Comparison of ENCODE assay signal across 8 mouse cellular contexts in genomic region chr7:31155296-31156033, GRCm38 (mm10). TPM values are rescaled to one million over a fixed set of nuclear protein-coding genes. Genes with fewer than 3 reads are reported as not detected.
A peak's percentile ranks its signal among the peaks of the same experiment; 100 is the strongest.
DNase-seq lines count a peak whose midpoint lies in the region; ATAC-seq and TF ChIP-seq lines count a peak whose summit lies in the region.

Gramd1a (minus strand) TSS chr7:31155896.

- peak; percentile 58 for DNase-seq in embryo, embryonic 10 days (ENCODE audit: low spot score)
- no peak for DNase-seq in embryo, embryonic 9.5 days (ENCODE audit: extremely low spot score)
- DNase-seq in adrenal gland, postnatal 25 days: no peak
- DNase-seq in gastrocnemius, postnatal 14 days: peak; percentile 56
- DNase-seq in hindbrain, postnatal 0 days (ENCODE audit: low spot score): no peak
- DNase-seq in limb, embryonic 11.5 days (ENCODE audit: low spot score): peak; percentile 63
- DNase-seq in cerebellum, postnatal 10 days: no peak

- no peaks in the 10 kb centered on the region; the same call in 1 of the 2 replicates for H3K4me1 ChIP-seq in hindbrain, postnatal 0 days (ENCODE audit: insufficient read depth, low read length)
- peaks cover 15% of the 10 kb centered on the region for H3K4me1 ChIP-seq in limb, embryonic 11.5 days (ENCODE audit: control insufficient read depth, insufficient read depth, low read length)
- peaks cover 11% of the 10 kb centered on the region for H3K4me1 ChIP-seq in neural tube, embryonic 12.5 days

- no peak within 1 kb of the TSS for H3K27ac ChIP-seq in hindbrain, postnatal 0 days
- H3K27ac ChIP-seq in limb, embryonic 11.5 days (replicated peaks; ENCODE audit: low read depth, low read length): peak within 1 kb of the TSS; percentile 65
- no peak within 1 kb of the TSS for H3K27ac ChIP-seq in neural tube, embryonic 12.5 days

- no peaks in the 10 kb centered on the region for H3K9me3 ChIP-seq in hindbrain, postnatal 0 days (ENCODE audit: low read length)
- no peaks in the 10 kb centered on the region for H3K9me3 ChIP-seq in limb, embryonic 11.5 days (ENCODE audit: control insufficient read depth, low read length)
- no peaks in the 10 kb centered on the region for H3K9me3 ChIP-seq in neural tube, embryonic 12.5 days

- no peak for ATAC-seq in hindbrain, postnatal 0 days
- ATAC-seq in limb, embryonic 11.5 days (ENCODE audit: insufficient number of reproducible peaks, low FRiP score, low TSS enrichment, low read depth): peak; percentile 23; the same call in 1 of the 2 replicates
- no peak for ATAC-seq in neural tube, embryonic 12.5 days (ENCODE audit: low FRiP score, low read depth)

- intact Hi-C loops in gastrocnemius, postnatal 14 days (cut with DNase I; ENCODE audit: low total_unique reads): no loop called here

- 79% methylated on average over 5 of the region's 5 CpGs for WGBS in hindbrain, postnatal 0 days
- 56% methylated on average over 5 of the region's 5 CpGs for WGBS in limb, embryonic 11.5 days
- WGBS in neural tube, embryonic 12.5 days: 64% methylated on average over 5 of the region's 5 CpGs

- no peak for TF ChIP-seq CTCF in hindbrain, postnatal 0 days (IDR thresholded peaks at IDR 0.05; ENCODE audit: low read depth)

- H3K4me3 ChIP-seq in hindbrain, postnatal 0 days (ENCODE audit: low read length): no peak within 1 kb of the TSS
- no peak within 1 kb of the TSS for H3K4me3 ChIP-seq in limb, embryonic 11.5 days (ENCODE audit: low read depth, low read length)
- H3K4me3 ChIP-seq in neural tube, embryonic 12.5 days: no peak within 1 kb of the TSS

- no peak within 1 kb of the TSS for H3K9ac ChIP-seq in hindbrain, postnatal 0 days (replicated peaks; ENCODE audit: low read length)
- no peak within 1 kb of the TSS for H3K9ac ChIP-seq in limb, embryonic 11.5 days (ENCODE audit: low read length)
- H3K9ac ChIP-seq in neural tube, embryonic 12.5 days: no peak within 1 kb of the TSS

- no peaks in the 10 kb centered on the region for H3K27me3 ChIP-seq in hindbrain, postnatal 0 days (ENCODE audit: insufficient read depth, low read length)
- no peaks in the 10 kb centered on the region for H3K27me3 ChIP-seq in limb, embryonic 11.5 days (ENCODE audit: control insufficient read depth, insufficient read depth, low read length)
- no peaks in the 10 kb centered on the region for H3K27me3 ChIP-seq in neural tube, embryonic 12.5 days (replicated peaks)

- H3K4me2 ChIP-seq in hindbrain, postnatal 0 days (ENCODE audit: low read depth, low read length): no peak within 1 kb of the TSS
- no peak within 1 kb of the TSS; the same call in 1 of the 2 replicates for H3K4me2 ChIP-seq in limb, embryonic 11.5 days (ENCODE audit: low read depth, severe bottlenecking)
- no peak within 1 kb of the TSS; the same call in 1 of the 2 replicates for H3K4me2 ChIP-seq in neural tube, embryonic 12.5 days (replicated peaks)

- no peaks in the 10 kb centered on the region for H3K36me3 ChIP-seq in hindbrain, postnatal 0 days (ENCODE audit: insufficient read depth, low read length)
- H3K36me3 ChIP-seq in limb, embryonic 11.5 days (ENCODE audit: control insufficient read depth, insufficient read depth, low read length): no peaks in the 10 kb centered on the region
- no peaks in the 10 kb centered on the region for H3K36me3 ChIP-seq in neural tube, embryonic 12.5 days

RNA-seq across cellular contexts. Expression of gene Gramd1a, which starts in this region (rescaled TPM):
- total RNA-seq in adrenal gland, postnatal 25 days (2021): 42.9 and 50.5 TPM in 2 replicates
- total RNA-seq in gastrocnemius, postnatal 14 days (2021): 10 to 100 TPM; 23.9 to 36.8 TPM
- 256 and 258 TPM in 2 replicates for total RNA-seq in hindbrain, postnatal 0 days (2014; rRNA removed)
- polyA plus RNA-seq in hindbrain, postnatal 0 days (2015; fragmentation: Nextera tagmentation; extraction: Ambion mirVana): 137 and 143 TPM in 2 replicates
- 86.9 and 87.2 TPM in 2 replicates for polyA plus RNA-seq in limb, embryonic 11.5 days (2014; fragmentation: Nextera tagmentation; extraction: Ambion mirVana)
- 207 and 221 TPM in 2 replicates for polyA plus RNA-seq in neural tube, embryonic 12.5 days (2016; fragmentation: Nextera tagmentation; extraction: Ambion mirVana)

Comparison
In these comparisons a context has a peak if more than half of its experiments do, and no peak if none do; other contexts are left out.
1. DNase-seq: peak in embryo, embryonic 10 days (single experiment), gastrocnemius, postnatal 14 days (single experiment) and limb, embryonic 11.5 days (single experiment); none in embryo, embryonic 9.5 days (single experiment), adrenal gland, postnatal 25 days (single experiment), hindbrain, postnatal 0 days (single experiment) and cerebellum, postnatal 10 days (0 of 2).